14 mouse cellular contexts compared by ENCODE assay signal in the genomic region with DNA sequence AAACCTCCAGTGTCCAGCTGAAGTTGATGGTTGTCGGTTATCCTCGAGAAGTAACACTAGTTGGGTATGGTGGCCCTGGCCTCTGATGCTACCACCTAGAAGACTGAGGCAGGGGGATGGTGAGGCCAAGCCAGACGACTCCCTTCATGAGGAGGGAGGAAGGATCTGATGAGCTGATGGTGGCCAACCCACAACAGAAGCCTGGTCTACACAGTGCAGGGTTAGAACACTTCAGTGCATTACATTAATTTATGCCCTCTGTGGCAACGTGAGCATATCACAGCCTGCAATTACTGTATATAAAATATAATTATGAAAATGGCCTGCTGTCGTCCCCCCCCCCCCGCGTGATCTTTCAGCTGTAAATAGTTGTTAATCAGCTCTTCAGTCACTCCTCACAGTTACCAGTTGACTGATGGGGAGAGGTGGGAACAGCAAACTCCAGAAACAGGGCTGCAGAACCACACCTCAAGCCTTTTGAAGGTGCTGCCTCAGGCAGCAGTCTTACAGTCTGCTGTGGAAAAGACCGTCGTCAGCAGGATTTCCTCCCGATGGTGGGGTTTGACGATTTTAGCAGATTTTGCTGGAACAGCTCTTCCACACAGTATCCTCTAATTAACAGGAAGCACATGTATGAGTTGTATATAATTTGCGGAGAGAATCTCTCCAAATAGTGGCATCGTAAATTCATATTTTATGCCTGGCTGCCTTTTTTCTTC. TPM values are rescaled to one million over a fixed set of nuclear protein-coding genes. Genes with fewer than 3 reads are reported as not detected.
DNase-seq lines count a peak whose midpoint lies in the region; ATAC-seq lines count a peak whose summit lies in the region.
"Had no signal": no experiment of that assay in that cellular context is flagged by ENCODE, and none has a peak within 500 bp of the region (broad histone marks: within the 10 kb centered on the region; RNA-seq: fewer than 3 reads in every experiment).

No protein-coding gene starts in this region.

- peaks cover 9% of the 10 kb centered on the region; the same call in 1 of the 2 replicates for H3K4me1 ChIP-seq in liver, embryonic 15.5 days (replicated peaks)
- no peaks in the 10 kb centered on the region; the same call in 1 of the 2 replicates for H3K4me1 ChIP-seq in hindbrain, embryonic 16.5 days (ENCODE audit: control insufficient read depth, insufficient read depth, low read depth, low read length)

- no peak overlapping the region for H3K4me3 ChIP-seq in liver, embryonic 15.5 days (replicated peaks)
- H3K4me3 ChIP-seq in hindbrain, embryonic 16.5 days (ENCODE audit: low read length): no peak overlapping the region

- no peaks in the 10 kb centered on the region for H3K36me3 ChIP-seq in liver, embryonic 15.5 days (replicated peaks)
- H3K36me3 ChIP-seq in hindbrain, embryonic 16.5 days (ENCODE audit: control insufficient read depth, insufficient read depth, low read length): no peaks in the 10 kb centered on the region

- H3K27ac ChIP-seq in liver, embryonic 15.5 days (replicated peaks): no peak overlapping the region
- no peak overlapping the region for H3K27ac ChIP-seq in hindbrain, embryonic 16.5 days (ENCODE audit: low read depth, low read length)

- 54% methylated on average over 13 of the region's 13 CpGs for WGBS in liver, embryonic 15.5 days (ENCODE audit: insufficient replicate concordance)
- WGBS in hindbrain, embryonic 16.5 days: 79% methylated on average over 13 of the region's 13 CpGs

- peak; percentile 85 for DNase-seq in heart, adult 11 months
- no peak for DNase-seq in heart, postnatal 36 days
- DNase-seq in liver: no peak
- DNase-seq in brain, embryonic 18.5 days (ENCODE audit: low read depth, low spot score): peak; percentile 40
- no peak for DNase-seq in thymus, postnatal 0 days (ENCODE audit: low spot score)
- no peak for DNase-seq in layer of hippocampus, adult 18-20 months (ENCODE audit: low spot score in 2 of 2)
- DNase-seq: adrenal gland, postnatal 36 days; cerebellum, adult 8-10 months; embryo, embryonic 11 days; lung, postnatal 14 days; thymus, postnatal 14 days had no signal

- ATAC-seq in liver, embryonic 15.5 days (ENCODE audit: insufficient read depth): peak; percentile 25; the same call in 1 of the 2 replicates
- 0 out of 2 replicates have a peak, but pooled peaks have one; percentile 35 for ATAC-seq in hindbrain, embryonic 16.5 days

- no peak overlapping the region for H3K9ac ChIP-seq in liver, embryonic 15.5 days
- no peak overlapping the region for H3K9ac ChIP-seq in hindbrain, embryonic 16.5 days (ENCODE audit: low read depth, low read length)

- no peaks in the 10 kb centered on the region for H3K27me3 ChIP-seq in liver, embryonic 15.5 days
- no peaks in the 10 kb centered on the region for H3K27me3 ChIP-seq in hindbrain, embryonic 16.5 days (replicated peaks; ENCODE audit: control insufficient read depth, insufficient read depth, low read length)

- H3K4me2 ChIP-seq in liver, embryonic 15.5 days: no peak overlapping the region
- no peak overlapping the region for H3K4me2 ChIP-seq in hindbrain, embryonic 16.5 days (ENCODE audit: low read length)

- no peaks in the 10 kb centered on the region for H3K9me3 ChIP-seq in liver, embryonic 15.5 days (replicated peaks)
- H3K9me3 ChIP-seq in hindbrain, embryonic 16.5 days (ENCODE audit: control insufficient read depth, low read length): no peaks in the 10 kb centered on the region

- intact Hi-C loops in heart, postnatal 36 days (cut with DNase I): loop anchor here (5.0 kb wide), 1 partner anchor 87 kb away; no protein-coding TSS in a partner anchor

RNA-seq across cellular contexts. Expression of a gene that starts 17.0 kb away (rescaled TPM):
- total RNA-seq in heart, postnatal 36 days (2021): 1 to 10 TPM; 4.3 to 6.3 TPM
- 12.0 and 12.1 TPM in 2 replicates for polyA plus RNA-seq in liver, embryonic 15.5 days (2015; fragmentation: Nextera tagmentation; extraction: Ambion mirVana)
- 9.1 and 10.6 TPM in 2 replicates for polyA plus RNA-seq in hindbrain, embryonic 16.5 days (2015; fragmentation: Nextera tagmentation; extraction: Ambion mirVana)
- polyA plus RNA-seq in thymus, postnatal 0 days (2015; fragmentation: Nextera tagmentation; extraction: Ambion mirVana): 4.4 and 5.2 TPM in 2 replicates
- total RNA-seq in layer of hippocampus, adult 18-20 months (2021): 10 to 100 TPM; 28.9 to 33.1 TPM
- total RNA-seq: MEL had no signal

Comparison
In these comparisons a context has a peak if more than half of its experiments do, and no peak if none do; other contexts are left out.
1. DNase-seq: peak in heart, adult 11 months (single experiment) and brain, embryonic 18.5 days (single experiment); none in heart, postnatal 36 days (0 of 2), liver (single experiment), thymus, postnatal 0 days (single experiment) and layer of hippocampus, adult 18-20 months (0 of 2).